Mouse (Mus musculus) G1E (cell line): ENCODE measurements at regions not wholly inside any gene's neighbourhood (a gene's known extent, or its start where the extent isn't known, plus 50 kb on each side); places are given as distances from the start of the nearest gene placed in this dataset.
A peak's percentile ranks its signal among the peaks of the same experiment; 100 is the strongest.

Experiments used
- ATAC-seq: 2 replicates; pipeline ENCODE4 v1.8.0; 2016; ENCODE audit warnings: mild to moderate bottlenecking; ENCODE audit not compliant: insufficient number of reproducible peaks, poor library complexity, low FRiP score, severe bottlenecking; ENCODE audit errors: extremely low read depth
- DNase-seq: peaks from one replicate; pipeline ENCODE4 v3.0.0; 2012; ENCODE audit warnings: low spot score
- H3K27me3 ChIP-seq: 2 replicates; pipeline ENCODE4 v1.6.1; 2012; ENCODE audit warnings: mild to moderate bottlenecking, low read length, inconsistent platforms; ENCODE audit not compliant: insufficient read depth
- H3K36me3 ChIP-seq: replicated peaks from 2 replicates; pipeline ENCODE3; 2012; ENCODE audit warnings: mild to moderate bottlenecking, inconsistent platforms
- H3K4me1 ChIP-seq: 2 replicates; pipeline ENCODE4 v1.6.1; 2012; ENCODE audit warnings: low read depth, low read length, inconsistent platforms, mixed read lengths; ENCODE audit not compliant: insufficient read depth
- H3K4me3 ChIP-seq: 2 replicates; pipeline ENCODE4 v1.5.1; 2012; ENCODE audit warnings: low read depth, mild to moderate bottlenecking, inconsistent platforms, low read length, moderate library complexity, mixed read lengths
- H3K9me3 ChIP-seq: replicated peaks from 2 replicates; pipeline ENCODE4 v1.6.1; 2012; ENCODE audit warnings: inconsistent platforms
- CTCF ChIP-seq: IDR thresholded peaks from 2 replicates; pipeline ENCODE4 v1.5.1; 2012; ENCODE audit warnings: low read depth, low read length, inconsistent platforms, mixed read lengths
- GATA1 ChIP-seq: IDR thresholded peaks from 2 replicates; pipeline ENCODE4 v1.6.1; 2012; ENCODE audit warnings: borderline replicate concordance, low read length, inconsistent platforms, mixed read lengths
- GATA2 ChIP-seq: IDR thresholded peaks from 2 replicates; pipeline ENCODE4 v1.6.1; 2012; ENCODE audit warnings: low read depth, low read length, inconsistent platforms, borderline replicate concordance
- POLR2AphosphoS5 ChIP-seq: IDR thresholded peaks from 2 replicates; pipeline ENCODE4 v1.6.1; 2012; ENCODE audit warnings: low read depth, low read length, inconsistent platforms; ENCODE audit not compliant: insufficient replicate concordance
- TAL1 ChIP-seq: conservative IDR thresholded peaks from 2 replicates; pipeline ENCODE4 v1.6.1; 2012; ENCODE audit warnings: low read depth, low read length, inconsistent platforms, mixed read lengths

- TF ChIP-seq POLR2AphosphoS5 (no peak), GATA2 (no peak), TAL1 (no peak), CTCF (no peak), GATA1 (no peak)
- Histone ChIP-seq H3K27me3 (no peaks in the 10 kb centered on the region), H3K9me3 (no peaks in the 10 kb centered on the region), H3K36me3 (no peaks in the 10 kb centered on the region), H3K4me1 (no peaks in the 10 kb centered on the region), H3K4me3 (no peak overlapping the region)
- peak; percentile 34; the same call in 1 of the 2 replicates for ATAC-seq
- no peak for DNase-seq
These were observed 953.3 kb downstream of the Pcdh19 start for GRCm38 (mm10) chrX:132735536-132735935.

DNA sequence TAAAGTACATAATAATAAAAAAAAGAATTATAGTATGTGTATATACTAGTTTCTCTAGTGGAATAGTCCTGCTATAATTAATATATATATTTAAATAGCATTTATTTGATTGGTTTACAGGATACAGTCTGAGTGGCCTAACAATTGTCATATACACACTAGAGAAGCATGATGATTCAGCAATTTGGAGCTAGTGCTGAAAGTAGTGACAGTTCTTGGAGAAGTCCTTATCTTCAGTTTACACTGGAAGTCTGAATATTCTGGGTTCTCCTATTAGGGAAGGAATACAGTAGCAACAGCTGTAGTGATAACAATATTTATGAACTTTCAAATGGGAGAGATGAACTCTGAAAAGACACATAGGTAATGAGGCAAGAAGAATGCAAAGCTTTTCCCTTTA, 957.4 kb downstream of the Pcdh19 start:
- no peaks in the 10 kb centered on the region for H3K27me3 ChIP-seq
- TF ChIP-seq POLR2AphosphoS5 (no peak), CTCF (no peak), GATA1 (no peak), GATA2 (no peak), TAL1 (no peak)
- H3K9me3 ChIP-seq: no peaks in the 10 kb centered on the region
- H3K4me3 ChIP-seq: no peak overlapping the region
- DNase-seq (no peak), ATAC-seq (no peak)
- H3K4me1 ChIP-seq: no peaks in the 10 kb centered on the region
- no peaks in the 10 kb centered on the region for H3K36me3 ChIP-seq
